Mouse (Mus musculus) kidney, postnatal 10 days (tissue): ENCODE results near the gene Ntf5.
"Not testable (repeated sequence)": the region's sequence is repeated elsewhere in the genome, so short reads cannot be mapped to it uniquely, and the experiment has no call there.

ENCODE experiments used
- DNase-seq: peaks from one replicate; pipeline ENCODE4 v3.0.0; 2021; ENCODE audit warnings: mixed read lengths

The Ntf5 gene

GRCm38 (mm10) chr7:45437521-45438276 lies 24.2 kb downstream of the Ntf5 start, which contains the start of gene Ruvbl2:
Gene Ruvbl2, minus strand, starts transcription at chr7:45438096.
- peak; percentile 54 for DNase-seq

- no peak for DNase-seq
These were observed 30.3 kb downstream of the Ntf5 start for GRCm38 (mm10) chr7:45443526-45444420.

- DNase-seq = no peak
These were observed 33.1 kb downstream of the Ntf5 start for GRCm38 (mm10) chr7:45446589-45446988.

- DNase-seq = peak; percentile 70
These were observed 34.0 kb downstream of the Ntf5 start for GRCm38 (mm10) chr7:45447325-45447990.

GRCm38 (mm10) chr7:45449974-45450373 lies 36.5 kb downstream of the Ntf5 start:
- no peak for DNase-seq

GRCm38 (mm10) chr7:45451344-45451982 lies 38.0 kb downstream of the Ntf5 start:
- peak; percentile 91 for DNase-seq

GRCm38 (mm10) chr7:45454971-45455370 lies 41.5 kb downstream of the Ntf5 start:
- DNase-seq = no peak

GRCm38 (mm10) chr7:45455932-45456696 lies 42.6 kb downstream of the Ntf5 start:
- DNase-seq = peak; percentile 45

GRCm38 (mm10) chr7:45456721-45457203 lies 43.3 kb downstream of the Ntf5 start:
- DNase-seq = no peak

- DNase-seq = peak; percentile 59
These were observed 43.9 kb downstream of the Ntf5 start for GRCm38 (mm10) chr7:45457204-45458060.

- peak; percentile 91 for DNase-seq
These were observed 45.5 kb downstream of the Ntf5 start for GRCm38 (mm10) chr7:45458748-45459563.

- peak; percentile 97 for DNase-seq
These were observed 46.2 kb downstream of the Ntf5 start, which contains the start of gene Ftl1 for GRCm38 (mm10) chr7:45459564-45460140. Gene Ftl1, minus strand, starts transcription at chr7:45459884.

- DNase-seq = peak; percentile 58
These were observed 46.9 kb downstream of the Ntf5 start for GRCm38 (mm10) chr7:45460377-45460776.

GRCm38 (mm10) chr7:45460860-45461314 lies 47.4 kb downstream of the Ntf5 start:
- peak; percentile 84 for DNase-seq

GRCm38 (mm10) chr7:45461326-45461725 lies 47.8 kb downstream of the Ntf5 start:
- DNase-seq = peak; percentile 39

GRCm38 (mm10) chr7:45461781-45462180 lies 48.3 kb downstream of the Ntf5 start:
- no peak for DNase-seq

- DNase-seq = no peak
These were observed 48.8 kb downstream of the Ntf5 start for GRCm38 (mm10) chr7:45462325-45462724.

GRCm38 (mm10) chr7:45462868-45463267 lies 49.4 kb downstream of the Ntf5 start:
- not testable (repeated sequence) for DNase-seq
